In the genomic region with DNA sequence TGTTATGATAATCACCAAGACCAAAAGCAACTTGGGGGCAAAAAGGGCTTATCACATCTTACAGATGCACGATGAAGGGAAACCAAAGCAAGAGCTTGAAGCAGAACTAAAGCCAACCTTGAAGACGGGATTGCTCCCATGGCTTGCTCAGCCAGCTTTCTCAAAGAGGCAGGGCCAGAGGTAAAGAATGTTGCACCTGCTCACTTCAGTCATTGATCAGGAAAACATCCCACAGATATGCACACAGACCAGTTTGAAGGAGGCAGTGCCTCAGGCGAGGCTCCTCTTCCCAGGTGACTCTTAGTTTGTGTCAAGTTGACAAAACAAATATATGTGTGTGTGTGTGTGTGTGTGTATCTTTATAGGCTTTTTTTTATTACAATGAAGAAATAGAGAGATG, we compare ENCODE assay signal across 20 mouse cellular contexts. TPM values are rescaled to one million over a fixed set of nuclear protein-coding genes. Genes with fewer than 3 reads are reported as not detected.
"Had no signal": no experiment of that assay in that cellular context is flagged by ENCODE, and none has a peak within 500 bp of the region (broad histone marks: within the 10 kb centered on the region; RNA-seq: fewer than 3 reads in every experiment).

No protein-coding gene starts in this region.

- H3K9ac ChIP-seq: liver, embryonic 15.5 days; midbrain, embryonic 12.5 days; midbrain, embryonic 15.5 days; neural tube, embryonic 12.5 days; neural tube, embryonic 15.5 days; stomach, embryonic 15.5 days had no signal

- H3K4me3 ChIP-seq: left cerebral cortex, adult 2 months; liver, embryonic 15.5 days; midbrain, embryonic 12.5 days; midbrain, embryonic 15.5 days; neural tube, embryonic 12.5 days; neural tube, embryonic 15.5 days; stomach, embryonic 15.5 days had no signal

- H3K27me3 ChIP-seq: liver, embryonic 15.5 days; midbrain, embryonic 12.5 days; midbrain, embryonic 15.5 days; neural tube, embryonic 12.5 days; neural tube, embryonic 15.5 days; stomach, embryonic 15.5 days had no signal

- H3K27ac ChIP-seq: kidney, postnatal 0 days; left cerebral cortex, adult 2 months; liver, embryonic 15.5 days; midbrain, embryonic 12.5 days; midbrain, embryonic 15.5 days; neural tube, embryonic 12.5 days; neural tube, embryonic 15.5 days; stomach, embryonic 15.5 days had no signal

- H3K4me1 ChIP-seq: stomach, embryonic 15.5 days had no signal

- H3K4me2 ChIP-seq: liver, embryonic 15.5 days; midbrain, embryonic 12.5 days; midbrain, embryonic 15.5 days; neural tube, embryonic 12.5 days; neural tube, embryonic 15.5 days; stomach, embryonic 15.5 days had no signal

- H3K36me3 ChIP-seq: midbrain, embryonic 12.5 days; midbrain, embryonic 15.5 days; neural tube, embryonic 12.5 days; neural tube, embryonic 15.5 days; stomach, embryonic 15.5 days had no signal

- H3K9me3 ChIP-seq: liver, embryonic 15.5 days; midbrain, embryonic 12.5 days; midbrain, embryonic 15.5 days; neural tube, embryonic 12.5 days; neural tube, embryonic 15.5 days; stomach, embryonic 15.5 days had no signal

- ATAC-seq: intestine, postnatal 0 days; midbrain, embryonic 15.5 days had no signal

- DNase-seq: kidney, adult 2 months; kidney, postnatal 25 days; layer of hippocampus, postnatal 36 days; lung, adult 2 months; lung, postnatal 14 days; spleen, adult 18-20 months; thymus, postnatal 25 days had no signal

RNA-seq across cellular contexts. Expression of a gene that starts 59.1 kb away (rescaled TPM):
- total RNA-seq: layer of hippocampus, postnatal 10 days; layer of hippocampus, postnatal 36 days; left cerebral cortex, adult 2 months had no signal
- polyA plus RNA-seq: intestine, embryonic 14.5 days; kidney, embryonic 14.5 days; limb, embryonic 11.5 days; midbrain, embryonic 15.5 days; neural tube, embryonic 12.5 days; neural tube, embryonic 15.5 days had no signal
